Mouse (Mus musculus): ENCODE results near the gene Vmn1r78. TPM values are rescaled to one million over a fixed set of nuclear protein-coding genes. Genes with fewer than 3 reads are reported as not detected.

The Vmn1r78 gene
- total and polyA plus RNA-seq, 3 experiments: not detected

DNA sequence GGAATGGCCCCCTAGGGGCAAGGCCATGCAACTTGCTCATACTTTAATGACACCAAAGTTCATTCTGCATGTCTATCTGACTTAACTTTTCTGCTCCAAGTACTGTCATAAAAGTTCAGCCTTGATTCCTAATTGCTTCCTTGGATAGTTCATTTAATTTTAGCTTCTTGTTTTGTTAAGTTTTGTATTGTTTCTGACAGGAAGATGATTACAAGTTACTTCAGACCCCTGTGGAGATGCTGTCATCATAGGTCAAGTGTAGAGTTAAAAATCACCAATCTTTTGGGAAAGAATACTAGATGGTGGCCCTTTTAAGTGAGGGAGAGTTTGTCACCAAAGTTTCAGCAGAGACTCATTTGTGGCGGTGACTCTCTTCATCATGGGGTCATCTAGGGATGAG lies 38.9 kb downstream of the Vmn1r78 start, which contains the start of gene Vmn1r80:
TSS of gene Vmn1r80 (plus strand) at position 301 of the 400 bp plus-strand sequence.
- dilution Hi-C loops (cut with MboI; ENCODE audit: extremely low pct_ligation_motif_present, extremely low pct_unique_long_range_greater_than_20kb, low sequenced_read_pairs): no loop called here
- in situ Hi-C loops (cut with MboI; ENCODE audit: low pct_ligation_motif_present, low pct_unique_long_range_greater_than_20kb, low sequenced_read_pairs): no loop called here

DNA sequence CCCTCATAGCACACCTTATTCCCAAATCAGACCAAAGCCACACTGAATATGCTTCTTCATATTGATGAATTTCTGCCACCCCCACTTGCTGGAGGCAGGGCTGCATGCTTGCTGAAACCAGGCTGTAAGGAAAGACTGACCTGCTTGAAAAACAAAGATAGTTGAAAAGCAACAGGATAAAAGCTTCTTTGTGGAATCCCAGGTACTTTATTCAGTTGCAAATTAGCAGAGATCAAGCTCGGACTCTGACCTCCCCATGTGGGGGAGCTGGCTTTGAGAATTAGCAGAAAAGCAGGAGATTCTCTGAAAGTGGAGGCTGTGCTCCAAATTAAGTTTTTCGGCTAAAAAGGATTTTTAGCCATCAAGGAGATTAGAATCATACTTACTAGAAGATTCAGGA lies 54.1 kb downstream of the Vmn1r78 start:
- Histone ChIP-seq H3K79me2 (replicated peaks; ENCODE audit: control insufficient read depth, extremely low read depth, insufficient read depth, poor library complexity, severe bottlenecking) (no peaks in the 10 kb centered on the region), H3K9ac (ENCODE audit: insufficient read depth, low read depth) (no peak overlapping the region), H3K9me3 (replicated peaks; ENCODE audit: low read length) (peaks cover 3% of the 10 kb centered on the region), H3K27me3 (replicated peaks) (no peaks in the 10 kb centered on the region), H3K36me3 (replicated peaks in 1 of 2; ENCODE audit: control insufficient read depth in 1 of 2, insufficient read depth in 1 of 2, low read length in 1 of 2) (no peaks in the 10 kb centered on the region), H3K4me1 (ENCODE audit: control insufficient read depth in 1 of 2, insufficient read depth in 2 of 2) (no peaks in the 10 kb centered on the region), H3K4me2 (ENCODE audit: insufficient read depth, low read depth, poor library complexity, severe bottlenecking) (no peak overlapping the region), H3K27ac (ENCODE audit: insufficient read depth, low read depth) (no peak overlapping the region), H3K4me3 (replicated peaks in 1 of 3; ENCODE audit: low read depth in 2 of 3, low read length in 2 of 3, poor library complexity in 1 of 3) (no peak overlapping the region)
- no peak for DNase-seq (ENCODE audit: extremely low read depth)
- in situ Hi-C loops (cut with MboI; ENCODE audit: low pct_ligation_motif_present, low pct_unique_long_range_greater_than_20kb, low sequenced_read_pairs): no loop called here
- dilution Hi-C loops (cut with MboI; ENCODE audit: extremely low pct_ligation_motif_present, extremely low pct_unique_long_range_greater_than_20kb, low sequenced_read_pairs): no loop called here
- TF ChIP-seq TBP (conservative IDR thresholded peaks at IDR 0.05; ENCODE audit: low read depth, low read length) (no peak), JUND (conservative IDR thresholded peaks at IDR 0.05; ENCODE audit: low read depth, low read length) (no peak), HCFC1 (IDR thresholded peaks at IDR 0.05; ENCODE audit: low read depth, low read length) (no peak), NELFE (IDR thresholded peaks at IDR 0.05; ENCODE audit: low read depth, low read length) (no peak), MAZ (IDR thresholded peaks at IDR 0.05; ENCODE audit: low read depth, low read length) (no peak), BHLHE40 (IDR thresholded peaks at IDR 0.05; ENCODE audit: low read depth, low read length) (no peak), ETS1 (conservative IDR thresholded peaks at IDR 0.05; ENCODE audit: low read depth, low read length) (no peak), CHD2 (IDR thresholded peaks at IDR 0.05; ENCODE audit: low read length) (no peak), KAT2A (IDR thresholded peaks at IDR 0.05; ENCODE audit: insufficient replicate concordance, low read length) (no peak), POLR2A (IDR thresholded peaks at IDR 0.05; ENCODE audit: low read depth, low read length) (no peak), IRF4 (IDR thresholded peaks at IDR 0.05; ENCODE audit: low read depth, low read length) (no peak)

More for the DNA sequence above, 38.9 kb downstream of the Vmn1r78 start, which contains the start of gene Vmn1r80:
- H3K9ac ChIP-seq (ENCODE audit: insufficient read depth, low read depth): no peak within 1 kb of the TSS
- no peak for TF ChIP-seq ELF1 (IDR thresholded peaks at IDR 0.05; ENCODE audit: low read depth, low read length)
- TF ChIP-seq JUND (conservative IDR thresholded peaks at IDR 0.05; ENCODE audit: low read depth, low read length): no peak
- TF ChIP-seq MYC (IDR thresholded peaks at IDR 0.05; ENCODE audit: low read depth, low read length): no peak
- TF ChIP-seq JUN (IDR thresholded peaks at IDR 0.05; ENCODE audit: insufficient read depth, low read depth, low read length): no peak
- TF ChIP-seq NRF1 (IDR thresholded peaks at IDR 0.05; ENCODE audit: low read depth, low read length): no peak
- no peak for TF ChIP-seq ZC3H11A (IDR thresholded peaks at IDR 0.05; ENCODE audit: low read depth, low read length)
- TF ChIP-seq CHD2 (IDR thresholded peaks at IDR 0.05; ENCODE audit: low read length): no peak
- TF ChIP-seq ETS1 (conservative IDR thresholded peaks at IDR 0.05; ENCODE audit: low read depth, low read length): no peak
- TF ChIP-seq ZKSCAN1 (IDR thresholded peaks at IDR 0.05; ENCODE audit: borderline replicate concordance, low read depth, low read length): no peak
- no peak for TF ChIP-seq MAFK (IDR thresholded peaks at IDR 0.05; ENCODE audit: insufficient replicate concordance, low read length)
- TF ChIP-seq POLR2AphosphoS2 (IDR thresholded peaks at IDR 0.05; ENCODE audit: low read depth, low read length): no peak
- no peak for TF ChIP-seq USF2 (conservative IDR thresholded peaks at IDR 0.05; ENCODE audit: low read depth, low read length)
- TF ChIP-seq USF1 (IDR thresholded peaks at IDR 0.05; ENCODE audit: low read depth, low read length): no peak
- TF ChIP-seq BHLHE40 (IDR thresholded peaks at IDR 0.05; ENCODE audit: low read depth, low read length): no peak
- TF ChIP-seq CHD1 (IDR thresholded peaks at IDR 0.05; ENCODE audit: low read depth, low read length): no peak
- TF ChIP-seq SMC3 (IDR thresholded peaks at IDR 0.05; ENCODE audit: low read depth, low read length): no peak
- TF ChIP-seq TCF12 (IDR thresholded peaks at IDR 0.05; ENCODE audit: low read depth, low read length): no peak
- TF ChIP-seq CTCF (conservative IDR thresholded peaks at IDR 0.05 in 1 of 2, IDR thresholded peaks at IDR 0.05 in 1 of 2; ENCODE audit: low read depth in 2 of 2, low read length in 2 of 2): no peak
- no peak for TF ChIP-seq ZMIZ1 (IDR thresholded peaks at IDR 0.05; ENCODE audit: low read depth, low read length)
- H3K36me3 ChIP-seq (replicated peaks in 1 of 2; ENCODE audit: control insufficient read depth in 1 of 2, insufficient read depth in 1 of 2, low read length in 1 of 2): no peaks in the 10 kb centered on the region
- no peak for DNase-seq (ENCODE audit: extremely low read depth)
- H3K9me3 ChIP-seq (replicated peaks; ENCODE audit: low read length): peaks cover 9% of the 10 kb centered on the region
- H3K4me1 ChIP-seq (ENCODE audit: control insufficient read depth in 1 of 2, insufficient read depth in 2 of 2): no peaks in the 10 kb centered on the region
- no peak within 1 kb of the TSS for H3K4me2 ChIP-seq (ENCODE audit: insufficient read depth, low read depth, poor library complexity, severe bottlenecking)
- H3K4me3 ChIP-seq (replicated peaks in 1 of 3; ENCODE audit: low read depth in 2 of 3, low read length in 2 of 3, poor library complexity in 1 of 3): no peak within 1 kb of the TSS
- no peak within 1 kb of the TSS for H3K27ac ChIP-seq (ENCODE audit: insufficient read depth, low read depth)
- no peaks in the 10 kb centered on the region for H3K27me3 ChIP-seq (replicated peaks)
- H3K79me2 ChIP-seq (replicated peaks; ENCODE audit: control insufficient read depth, extremely low read depth, insufficient read depth, poor library complexity, severe bottlenecking): no peaks in the 10 kb centered on the region
